Mouse (Mus musculus) adrenal gland, postnatal 14 days (tissue): Measurements from ENCODE around the gene Anxa9. TPM values are rescaled to one million over a fixed set of nuclear protein-coding genes. Genes with fewer than 3 reads are reported as not detected.

Source experiments
- DNase-seq: peaks from one replicate; pipeline ENCODE4 v3.0.0; 2021; ENCODE audit warnings: mixed read lengths
- total RNA-seq: library from RNA; stranded (reverse); gene quantifications from 2 replicates; pipeline ENCODE4 v1.2.3, GENCODE M21; 2021

Gene Anxa9
- total RNA-seq, 1 experiment from 2014 or later = 1.6 TPM

- peak; percentile 74 for DNase-seq
Observed at GRCm38 (mm10) chr3:95246465-95247231, 60.3 kb downstream of the Anxa9 start.

Other genes with a start within 250 kb of the Anxa9 start
- 42.9 and 43.8 TPM in 2 replicates for gene Pip5k1a, start 200.2 kb downstream of the Anxa9 start, total RNA-seq
- gene Vps72, start 196.2 kb downstream of the Anxa9 start, total RNA-seq = 56.6 and 62.8 TPM in 2 replicates
- 1.4 TPM in 1 of 2 replicates, not detected in the other for gene Tmod4, start 182.7 kb downstream of the Anxa9 start, total RNA-seq
- 39.8 and 43.6 TPM in 2 replicates for gene Scnm1, start 173.2 kb downstream of the Anxa9 start, total RNA-seq
- 9.0 and 11.3 TPM in 2 replicates for gene Lysmd1, start 173.1 kb downstream of the Anxa9 start, total RNA-seq
- 1.7 and 7.8 TPM in 2 replicates for gene Tnfaip8l2, start 164.8 kb downstream of the Anxa9 start, total RNA-seq
- gene Sema6c, start 146.7 kb downstream of the Anxa9 start, total RNA-seq = 2.8 and 5.4 TPM in 2 replicates
- gene Gabpb2, start 89.3 kb downstream of the Anxa9 start, total RNA-seq = 22.6 and 26.4 TPM in 2 replicates
- 63.3 and 80.3 TPM in 2 replicates for gene Cdc42se1, start 78.4 kb downstream of the Anxa9 start, total RNA-seq
- 6.9 and 15.1 TPM in 2 replicates for gene Mllt11, start 75.0 kb downstream of the Anxa9 start, total RNA-seq
- gene Gm128, start 65.6 kb downstream of the Anxa9 start, total RNA-seq = not detected in 2 replicates
- gene Bnipl, start 56.0 kb downstream of the Anxa9 start, total RNA-seq = 0.19 and 0.34 TPM in 2 replicates
- gene Mindy1, start 25.8 kb downstream of the Anxa9 start, total RNA-seq = 78.9 and 104 TPM in 2 replicates
- gene Prune1, start 25.1 kb downstream of the Anxa9 start, total RNA-seq = 21.6 and 24.0 TPM in 2 replicates
- 181 and 196 TPM in 2 replicates for gene Cers2, start 7.6 kb upstream of the Anxa9 start, total RNA-seq
- gene Setdb1, start 50.0 kb upstream of the Anxa9 start, total RNA-seq = 27.1 and 28.0 TPM in 2 replicates
- not detected in 2 replicates for gene 4930558C23Rik, start 95.7 kb upstream of the Anxa9 start, total RNA-seq
- gene Arnt, start 127.2 kb upstream of the Anxa9 start, total RNA-seq = 58.4 and 62.9 TPM in 2 replicates
- 8.4 and 11.0 TPM in 2 replicates for gene Ctsk, start 192.1 kb upstream of the Anxa9 start, total RNA-seq
- 15.2 and 28.4 TPM in 2 replicates for gene Ctss, start 219.6 kb upstream of the Anxa9 start, total RNA-seq